Mouse (Mus musculus): Measurements from ENCODE around the gene Btbd9. TPM values are rescaled to one million over a fixed set of nuclear protein-coding genes. Genes with fewer than 3 reads are reported as not detected.

Btbd9 gene
- polyA plus RNA-seq, 1 experiment from 2014 or later, result 40.9 TPM

GRCm38 (mm10) chr17:30276477-30276876 lies 299.8 kb downstream of the Btbd9 start:
- no peak overlapping the region for H3K4me3 ChIP-seq (ENCODE audit: control insufficient read depth in 1 of 2, insufficient read depth in 1 of 2, low read depth in 1 of 2, low read length in 2 of 2)
- no peak for ATAC-seq (ENCODE audit: insufficient number of reproducible peaks, insufficient read depth, low FRiP score, low read depth)
- peaks cover 9% of the 10 kb centered on the region; the same call in 1 of the 2 replicates for H3K36me3 ChIP-seq (ENCODE audit: control insufficient read depth, insufficient read depth, low read length)
- 83% methylated on average over 4 of the region's 4 CpGs for WGBS
- H3K27ac ChIP-seq (replicated peaks in 1 of 2; ENCODE audit: control insufficient read depth in 1 of 2, insufficient read depth in 1 of 2, low read depth in 2 of 2, low read length in 2 of 2), result no peak overlapping the region
- H3K27me3 ChIP-seq (ENCODE audit: control insufficient read depth, insufficient read depth, low read length), result no peaks in the 10 kb centered on the region
- H3K9me3 ChIP-seq (ENCODE audit: control insufficient read depth, low read length), result no peaks in the 10 kb centered on the region
- no peak overlapping the region for H3K4me2 ChIP-seq (ENCODE audit: low read length)
- no peak overlapping the region for H3K9ac ChIP-seq (ENCODE audit: low read length)
- H3K4me1 ChIP-seq (ENCODE audit: control insufficient read depth in 2 of 2, insufficient read depth in 2 of 2, low read length in 2 of 2), result peaks cover 10 to 13% of the 10 kb centered on the region in 2 experiments; a peak in 3 of 4 replicates

- no peak overlapping the region for H3K9ac ChIP-seq (ENCODE audit: low read length)
- no peaks in the 10 kb centered on the region for H3K9me3 ChIP-seq (ENCODE audit: control insufficient read depth, low read length)
- no peak overlapping the region for H3K4me2 ChIP-seq (ENCODE audit: low read length)
- 94% methylated on average over 6 of the region's 6 CpGs for WGBS
- no peak for ATAC-seq (ENCODE audit: insufficient number of reproducible peaks, insufficient read depth, low FRiP score, low read depth)
- H3K27ac ChIP-seq (replicated peaks in 1 of 2; ENCODE audit: control insufficient read depth in 1 of 2, insufficient read depth in 1 of 2, low read depth in 2 of 2, low read length in 2 of 2), result no peak overlapping the region
- H3K36me3 ChIP-seq (ENCODE audit: control insufficient read depth, insufficient read depth, low read length), result peaks cover 9% of the 10 kb centered on the region; the same call in 1 of the 2 replicates
- no peak overlapping the region for H3K4me3 ChIP-seq (ENCODE audit: control insufficient read depth in 1 of 2, insufficient read depth in 1 of 2, low read depth in 1 of 2, low read length in 2 of 2)
- peaks cover 4 to 8% of the 10 kb centered on the region in 2 experiments for H3K4me1 ChIP-seq (ENCODE audit: control insufficient read depth in 2 of 2, insufficient read depth in 2 of 2, low read length in 2 of 2)
- H3K27me3 ChIP-seq (ENCODE audit: control insufficient read depth, insufficient read depth, low read length), result no peaks in the 10 kb centered on the region
These were observed 303.5 kb downstream of the Btbd9 start for GRCm38 (mm10) chr17:30272769-30273168.

GRCm38 (mm10) chr17:30269136-30270063 lies 306.9 kb downstream of the Btbd9 start:
- no peak overlapping the region for H3K9ac ChIP-seq (ENCODE audit: low read length)
- no peak overlapping the region for H3K4me3 ChIP-seq (ENCODE audit: control insufficient read depth in 1 of 2, insufficient read depth in 1 of 2, low read depth in 1 of 2, low read length in 2 of 2)
- H3K4me1 ChIP-seq (ENCODE audit: control insufficient read depth in 2 of 2, insufficient read depth in 2 of 2, low read length in 2 of 2), result peaks cover 7 to 11% of the 10 kb centered on the region in 2 experiments
- no peaks in the 10 kb centered on the region for H3K9me3 ChIP-seq (ENCODE audit: control insufficient read depth, low read length)
- 68% methylated on average over 11 of the region's 11 CpGs for WGBS
- no peak overlapping the region for H3K4me2 ChIP-seq (ENCODE audit: low read length)
- H3K36me3 ChIP-seq (ENCODE audit: control insufficient read depth, insufficient read depth, low read length), result peaks cover 6% of the 10 kb centered on the region; the same call in 1 of the 2 replicates
- peak overlapping the region; percentile 45 to 48; a peak in 3 of 4 replicates for H3K27ac ChIP-seq (replicated peaks in 1 of 2; ENCODE audit: control insufficient read depth in 1 of 2, insufficient read depth in 1 of 2, low read depth in 2 of 2, low read length in 2 of 2)
- ATAC-seq (ENCODE audit: insufficient number of reproducible peaks, insufficient read depth, low FRiP score, low read depth), result no peak
- H3K27me3 ChIP-seq (ENCODE audit: control insufficient read depth, insufficient read depth, low read length), result no peaks in the 10 kb centered on the region

- WGBS, result 81% methylated on average over 8 of the region's 8 CpGs
- no peaks in the 10 kb centered on the region for H3K9me3 ChIP-seq (ENCODE audit: control insufficient read depth, low read length)
- no peak for ATAC-seq (ENCODE audit: insufficient number of reproducible peaks, insufficient read depth, low FRiP score, low read depth)
These were observed 307.8 kb downstream of the Btbd9 start for GRCm38 (mm10) chr17:30268456-30268855.

GRCm38 (mm10) chr17:30267432-30267973 lies 308.8 kb downstream of the Btbd9 start:
- no peak overlapping the region for H3K27ac ChIP-seq (replicated peaks in 1 of 2; ENCODE audit: control insufficient read depth in 1 of 2, insufficient read depth in 1 of 2, low read depth in 2 of 2, low read length in 2 of 2)
- H3K9ac ChIP-seq (ENCODE audit: low read length), result no peak overlapping the region
- ATAC-seq (ENCODE audit: insufficient number of reproducible peaks, insufficient read depth, low FRiP score, low read depth), result no peak
- peaks cover 7 to 11% of the 10 kb centered on the region in 2 experiments for H3K4me1 ChIP-seq (ENCODE audit: control insufficient read depth in 2 of 2, insufficient read depth in 2 of 2, low read length in 2 of 2)
- H3K27me3 ChIP-seq (ENCODE audit: control insufficient read depth, insufficient read depth, low read length), result no peaks in the 10 kb centered on the region
- H3K9me3 ChIP-seq (ENCODE audit: control insufficient read depth, low read length), result no peaks in the 10 kb centered on the region
- no peaks in the 10 kb centered on the region for H3K36me3 ChIP-seq (ENCODE audit: control insufficient read depth, insufficient read depth, low read length)
- WGBS, result 51% methylated on average over 5 of the region's 5 CpGs
- H3K4me2 ChIP-seq (ENCODE audit: low read length), result no peak overlapping the region
- no peak overlapping the region for H3K4me3 ChIP-seq (ENCODE audit: control insufficient read depth in 1 of 2, insufficient read depth in 1 of 2, low read depth in 1 of 2, low read length in 2 of 2)

More at GRCm38 (mm10) chr17:30268456-30268855, 307.8 kb downstream of the Btbd9 start:
- no peaks in the 10 kb centered on the region for H3K27me3 ChIP-seq (ENCODE audit: control insufficient read depth, insufficient read depth, low read length)
- no peak overlapping the region for H3K9ac ChIP-seq (ENCODE audit: low read length)
- H3K27ac ChIP-seq (replicated peaks in 1 of 2; ENCODE audit: control insufficient read depth in 1 of 2, insufficient read depth in 1 of 2, low read depth in 2 of 2, low read length in 2 of 2), result no peak overlapping the region
- H3K4me1 ChIP-seq (ENCODE audit: control insufficient read depth in 2 of 2, insufficient read depth in 2 of 2, low read length in 2 of 2), result peaks cover 7 to 11% of the 10 kb centered on the region in 2 experiments
- H3K4me3 ChIP-seq (ENCODE audit: control insufficient read depth in 1 of 2, insufficient read depth in 1 of 2, low read depth in 1 of 2, low read length in 2 of 2), result no peak overlapping the region
- H3K36me3 ChIP-seq (ENCODE audit: control insufficient read depth, insufficient read depth, low read length), result 0 out of 2 replicates have a peak, but pooled peaks cover under 1% of the 10 kb centered on the region
- H3K4me2 ChIP-seq (ENCODE audit: low read length), result no peak overlapping the region

GRCm38 (mm10) chr17:30263535-30263934 lies 312.8 kb downstream of the Btbd9 start:
- Histone ChIP-seq H3K36me3 (ENCODE audit: control insufficient read depth, insufficient read depth, low read length) (no peaks in the 10 kb centered on the region), H3K27me3 (ENCODE audit: control insufficient read depth, insufficient read depth, low read length) (no peaks in the 10 kb centered on the region), H3K27ac (replicated peaks in 1 of 2; ENCODE audit: control insufficient read depth in 1 of 2, insufficient read depth in 1 of 2, low read depth in 2 of 2, low read length in 2 of 2) (no peak overlapping the region), H3K9me3 (ENCODE audit: control insufficient read depth, low read length) (no peaks in the 10 kb centered on the region), H3K4me3 (ENCODE audit: control insufficient read depth in 1 of 2, insufficient read depth in 1 of 2, low read depth in 1 of 2, low read length in 2 of 2) (no peak overlapping the region), H3K4me1 (ENCODE audit: control insufficient read depth in 2 of 2, insufficient read depth in 2 of 2, low read length in 2 of 2) (peaks cover 6 to 14% of the 10 kb centered on the region in 2 experiments), H3K9ac (ENCODE audit: low read length) (no peak overlapping the region), H3K4me2 (ENCODE audit: low read length) (no peak overlapping the region)
- ATAC-seq (ENCODE audit: insufficient number of reproducible peaks, insufficient read depth, low FRiP score, low read depth), result no peak
- WGBS, result 71% methylated on average over 2 of the region's 2 CpGs

GRCm38 (mm10) chr17:30262943-30263342 lies 313.3 kb downstream of the Btbd9 start:
- Histone ChIP-seq H3K27me3 (ENCODE audit: control insufficient read depth, insufficient read depth, low read length) (no peaks in the 10 kb centered on the region), H3K27ac (replicated peaks in 1 of 2; ENCODE audit: control insufficient read depth in 1 of 2, insufficient read depth in 1 of 2, low read depth in 2 of 2, low read length in 2 of 2) (no peak overlapping the region), H3K9ac (ENCODE audit: low read length) (no peak overlapping the region), H3K4me2 (ENCODE audit: low read length) (no peak overlapping the region), H3K4me3 (ENCODE audit: control insufficient read depth in 1 of 2, insufficient read depth in 1 of 2, low read depth in 1 of 2, low read length in 2 of 2) (no peak overlapping the region), H3K4me1 (ENCODE audit: control insufficient read depth in 2 of 2, insufficient read depth in 2 of 2, low read length in 2 of 2) (peaks cover 9 to 20% of the 10 kb centered on the region in 2 experiments), H3K9me3 (ENCODE audit: control insufficient read depth, low read length) (no peaks in the 10 kb centered on the region), H3K36me3 (ENCODE audit: control insufficient read depth, insufficient read depth, low read length) (peaks cover 1% of the 10 kb centered on the region; the same call in 1 of the 2 replicates)
- 93% methylated on average over 6 of the region's 6 CpGs for WGBS
- ATAC-seq (ENCODE audit: insufficient number of reproducible peaks, insufficient read depth, low FRiP score, low read depth), result no peak

Measured in heart, embryonic 14.5 days (tissue).